Mouse (Mus musculus) thymus, postnatal 14 days (tissue): ENCODE data around the gene Serpinb9.
"Not testable (repeated sequence)": the region's sequence is repeated elsewhere in the genome, so short reads cannot be mapped to it uniquely, and the experiment has no call there.

Experiments
- DNase-seq: peaks from one replicate; pipeline ENCODE4 v3.0.0; 2021

Gene Serpinb9

DNA sequence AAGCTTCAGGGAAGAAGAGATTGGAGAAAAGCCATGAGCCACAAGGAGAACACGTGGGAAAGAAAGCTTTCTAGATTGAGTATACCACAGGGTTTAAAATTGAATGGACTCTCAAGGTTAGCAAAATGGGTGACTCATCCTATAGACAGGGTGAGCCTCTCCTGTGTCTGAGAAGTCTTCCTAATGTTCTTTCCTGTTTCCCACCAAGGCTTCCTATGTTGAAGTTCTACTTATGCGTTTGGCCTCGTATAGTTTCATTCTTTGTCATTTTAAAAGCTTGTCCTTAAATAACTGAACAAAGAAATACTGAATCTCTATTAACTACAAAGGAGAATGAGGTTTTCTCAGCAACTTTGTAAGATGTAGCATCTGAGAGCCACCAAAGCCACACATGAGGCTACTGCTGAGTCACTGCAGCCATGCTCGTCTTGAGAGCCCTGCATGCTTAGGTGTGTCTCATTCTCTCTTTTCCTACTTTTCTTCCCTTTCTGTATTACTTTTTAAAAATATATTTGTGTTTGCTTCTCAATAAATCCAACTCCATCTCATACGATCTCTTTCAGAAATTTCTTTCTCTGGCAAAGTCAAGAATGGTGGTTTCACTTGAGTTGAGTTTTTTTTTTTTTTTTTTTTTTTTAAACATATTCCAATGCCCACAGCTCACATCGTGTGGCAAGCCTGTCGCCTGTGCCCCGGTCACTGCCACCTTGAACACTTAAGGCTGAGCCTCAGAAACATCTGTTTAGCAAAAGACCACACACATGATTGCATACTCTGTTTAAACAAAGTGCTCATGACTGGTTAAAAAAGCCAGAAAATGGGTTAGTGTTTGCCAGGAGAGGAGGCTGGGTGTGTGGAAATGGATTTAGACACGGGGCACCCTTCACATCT, 718 bp downstream of the Serpinb9 start:
- DNase-seq: no peak

- peak; percentile 80 for DNase-seq
These were observed 1.5 kb downstream of the Serpinb9 start for GRCm38 (mm10) chr13:33004414-33005105.

DNA sequence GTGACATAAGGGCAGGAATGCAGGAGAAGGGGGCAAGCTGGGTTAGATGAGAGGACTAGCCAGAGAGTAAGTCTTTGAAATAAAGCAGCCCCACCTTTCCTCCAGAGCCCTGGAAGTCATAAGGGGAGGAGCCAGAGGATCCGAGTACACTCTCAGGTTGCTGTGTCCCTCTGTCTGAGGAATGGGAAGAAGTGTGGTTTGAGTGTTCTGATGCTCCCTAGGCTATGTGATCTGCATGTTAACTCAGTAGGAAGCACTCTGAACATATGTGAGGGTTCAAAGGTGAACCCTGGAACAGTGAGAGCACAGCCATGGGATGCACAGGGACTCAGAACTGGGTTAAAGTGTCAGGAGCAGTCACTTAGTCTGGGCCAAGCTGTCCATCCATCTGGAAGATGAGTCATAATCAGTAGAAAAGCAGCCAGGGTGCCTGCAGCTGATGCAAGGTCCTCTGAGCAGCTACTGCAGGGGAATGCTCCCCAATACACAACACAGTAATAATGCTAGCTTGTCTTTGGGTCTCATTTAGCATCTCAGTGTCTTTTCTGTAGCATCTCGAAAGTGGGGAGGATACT, 2.5 kb downstream of the Serpinb9 start:
- no peak for DNase-seq

GRCm38 (mm10) chr13:33006555-33006954, 3.5 kb downstream of the Serpinb9 start:
- DNase-seq: no peak

DNA sequence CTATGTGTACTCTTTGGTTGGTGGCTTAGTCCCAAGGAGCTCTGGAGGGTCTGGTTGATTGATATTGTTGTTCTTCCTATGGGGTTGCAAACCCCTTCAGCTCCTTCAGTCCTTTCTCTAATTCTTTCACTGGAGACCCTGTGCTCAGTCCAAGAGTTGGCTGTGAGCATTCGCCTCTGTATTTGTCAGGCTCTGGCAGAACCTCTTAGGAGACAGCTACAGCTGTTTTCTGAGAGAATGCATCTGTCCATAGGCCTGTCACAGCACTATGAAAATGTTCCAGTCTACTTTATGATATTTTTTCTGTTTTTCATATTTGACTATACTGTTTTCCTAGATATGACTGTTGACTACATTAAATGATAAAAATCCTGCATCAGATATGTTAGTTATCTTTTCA, 9.3 kb downstream of the Serpinb9 start:
- DNase-seq: no peak

DNA sequence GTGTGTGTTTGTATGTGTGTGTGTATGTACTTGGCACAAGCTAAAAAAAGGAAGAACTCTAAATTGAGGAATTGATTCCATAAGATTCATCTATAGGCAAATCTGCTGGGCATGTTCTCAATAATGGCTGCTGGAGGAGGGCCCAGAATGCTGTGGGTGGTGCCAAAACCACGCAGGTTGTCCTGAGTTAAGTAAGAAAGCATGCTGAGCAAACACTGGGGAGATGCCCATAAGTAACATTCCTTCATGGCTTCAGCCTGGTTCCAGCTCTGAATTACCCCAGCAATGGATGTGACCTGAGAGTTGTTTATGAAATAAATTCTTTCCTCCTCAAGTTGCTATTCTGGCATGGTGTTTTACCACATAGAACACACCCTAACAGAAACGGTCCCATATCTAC, 10.2 kb downstream of the Serpinb9 start:
- no peak for DNase-seq

DNA sequence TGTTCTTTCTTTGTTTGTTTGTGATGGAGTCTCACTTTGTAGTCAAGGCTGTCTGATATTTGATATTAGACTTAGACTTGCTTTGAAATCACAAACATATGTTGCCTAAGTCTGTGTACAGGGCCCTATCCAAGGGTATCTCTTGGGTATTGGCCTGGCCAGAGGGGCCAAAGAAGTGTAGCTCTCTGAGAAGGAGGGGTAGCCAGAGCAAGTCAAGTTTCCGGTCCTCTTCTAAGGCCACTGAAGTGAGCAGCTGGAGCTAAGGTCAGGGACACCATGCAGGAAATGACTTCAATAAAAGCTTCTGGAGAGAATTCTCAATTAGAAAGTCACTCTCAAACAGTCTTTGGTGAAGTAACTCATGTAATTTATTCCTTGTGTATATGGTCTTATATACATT, 19.3 kb downstream of the Serpinb9 start:
- DNase-seq: no peak

DNA sequence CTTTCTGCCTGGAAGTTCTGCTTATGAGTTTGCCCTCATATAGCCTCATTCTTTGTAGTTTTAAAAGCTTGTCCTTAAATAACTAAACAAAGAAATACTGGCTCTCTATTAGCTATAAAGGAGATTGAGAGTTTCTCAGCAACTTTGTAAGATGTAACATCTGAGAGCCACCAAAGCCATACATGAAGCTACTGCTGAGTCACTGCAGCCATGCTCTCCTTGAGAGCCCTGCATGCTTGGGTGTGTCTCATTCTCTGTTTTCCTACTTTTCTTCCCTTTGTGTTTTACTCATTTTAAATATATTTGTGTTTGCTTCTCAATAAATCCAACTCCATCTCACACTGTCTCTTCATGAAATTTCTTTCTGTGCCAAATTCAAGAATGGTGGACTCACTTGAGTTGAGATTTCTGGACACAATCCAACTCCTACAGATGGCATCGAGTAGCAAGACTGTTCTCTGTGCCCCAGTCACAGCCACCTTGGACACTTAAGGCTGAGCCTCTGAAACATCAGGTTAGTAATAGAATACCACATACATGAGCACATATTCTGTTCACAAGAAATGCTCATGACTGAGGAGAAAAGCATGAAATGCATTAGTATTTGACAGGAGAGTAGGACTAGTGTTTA, 23.5 kb downstream of the Serpinb9 start:
- no peak for DNase-seq

GRCm38 (mm10) chr13:33027244-33027643, 24.2 kb downstream of the Serpinb9 start, which contains the start of gene Serpinb9b:
Serpinb9b (plus strand) TSS chr13:33027416.
- no peak for DNase-seq

GRCm38 (mm10) chr13:33028146-33028545, 25.1 kb downstream of the Serpinb9 start:
- no peak for DNase-seq

GRCm38 (mm10) chr13:33028550-33028949, 25.5 kb downstream of the Serpinb9 start:
- DNase-seq: no peak

- not testable (repeated sequence) for DNase-seq
These were observed 26.4 kb downstream of the Serpinb9 start for GRCm38 (mm10) chr13:33029478-33029877.

GRCm38 (mm10) chr13:33030281-33030680, 27.2 kb downstream of the Serpinb9 start:
- no peak for DNase-seq

GRCm38 (mm10) chr13:33035506-33035905, 32.5 kb downstream of the Serpinb9 start:
- DNase-seq: no peak

DNA sequence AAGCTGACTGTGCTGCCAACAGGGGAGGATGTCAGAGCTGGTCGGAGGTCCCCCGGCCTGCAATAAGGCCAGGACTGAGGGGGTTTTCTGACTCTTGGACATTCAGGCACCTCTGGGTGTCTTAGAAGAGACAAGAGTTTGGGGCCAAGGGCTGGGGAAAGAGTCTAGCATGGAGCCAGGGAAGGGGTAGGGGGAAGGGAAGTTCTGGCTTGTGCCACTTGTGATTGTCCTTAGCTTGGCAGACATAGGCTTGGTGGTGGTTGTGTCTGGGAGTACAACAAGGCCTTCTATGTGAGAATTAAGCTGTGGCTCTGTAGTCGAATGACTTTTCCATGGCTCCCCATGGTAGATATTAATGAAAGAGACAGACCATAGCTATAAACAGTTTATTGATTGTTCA, 40.5 kb downstream of the Serpinb9 start:
- no peak for DNase-seq

DNA sequence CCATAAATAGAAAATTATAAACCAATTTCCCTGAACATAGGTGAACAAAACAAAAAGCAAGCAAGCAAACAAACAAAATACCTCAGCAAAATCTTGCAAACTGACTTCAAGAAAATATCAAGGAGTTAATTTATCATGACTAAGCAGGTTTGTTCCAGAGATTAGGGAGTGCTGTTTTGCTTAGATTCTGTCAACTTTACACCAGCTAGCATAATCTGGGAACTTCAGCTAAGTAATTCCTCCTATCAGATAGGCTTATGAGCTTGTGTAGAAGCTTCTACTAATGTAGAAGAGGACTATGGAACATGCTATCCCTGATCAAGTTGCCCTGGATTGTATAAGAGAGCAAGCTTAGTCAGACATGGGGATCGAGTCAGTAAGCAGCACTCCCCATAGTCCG, 44.2 kb downstream of the Serpinb9 start:
- no peak for DNase-seq

DNA sequence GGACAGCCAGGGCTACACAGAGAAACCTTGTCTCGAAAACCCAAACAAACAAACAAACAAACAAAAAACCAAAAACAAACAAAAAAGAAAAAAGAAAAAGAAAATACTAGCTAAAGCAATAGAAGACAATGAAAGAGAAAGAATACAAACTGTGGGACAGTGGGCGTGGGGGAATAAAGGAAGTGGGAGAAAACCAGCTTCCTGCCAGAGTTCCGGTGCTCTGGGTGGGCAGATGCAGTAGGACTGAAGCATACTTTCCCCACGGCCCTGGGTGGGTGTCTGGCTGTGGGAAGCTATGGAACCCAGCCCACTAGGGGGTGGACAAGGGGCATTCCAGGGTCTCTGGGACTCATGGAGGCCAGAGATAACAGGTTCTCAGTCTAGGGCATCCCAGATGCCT, 45.1 kb downstream of the Serpinb9 start:
- peak; percentile 13 for DNase-seq

DNA sequence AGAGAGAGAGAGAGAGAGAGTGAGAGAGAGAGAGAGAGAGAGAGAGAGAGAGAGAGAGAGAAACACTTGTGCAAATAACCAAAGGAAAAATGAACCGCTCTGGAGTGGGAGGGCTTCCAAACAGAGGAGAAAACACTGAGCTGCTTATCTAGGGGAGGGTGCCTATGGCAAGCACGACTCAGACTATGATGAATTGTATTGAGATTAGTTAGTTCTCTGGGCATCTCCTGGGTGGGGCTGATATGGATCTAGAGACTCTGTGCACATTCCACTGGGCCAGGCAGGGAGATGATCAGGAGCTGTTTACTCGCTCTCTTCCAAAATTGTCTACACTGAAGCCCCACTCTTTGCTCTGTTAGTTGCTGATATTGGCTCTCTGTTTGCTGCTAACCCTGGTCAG, 48.6 kb downstream of the Serpinb9 start:
- DNase-seq: no peak

- no peak for DNase-seq
These were observed 60.0 kb downstream of the Serpinb9 start for GRCm38 (mm10) chr13:33063048-33063447.
